Mouse (Mus musculus) liver, embryonic 11.5 days (tissue): ENCODE measurements around the gene Clec3b. TPM values are rescaled to one million over a fixed set of nuclear protein-coding genes. Genes with fewer than 3 reads are reported as not detected.

ENCODE experiments used
- ATAC-seq: fragments of 200-750 bp; cut with Nextera tagmentation; replicated peaks from 2 replicates; pipeline ENCODE4 v1.8.0; 2017; ENCODE audit warnings: moderate number of reproducible peaks, mild to moderate bottlenecking, moderate TSS enrichment, moderate library complexity; ENCODE audit not compliant: low FRiP score
- DNase-seq: peaks from one replicate; pipeline ENCODE4 v3.0.0-alpha.2; 2017; ENCODE audit warnings: low spot score
- H3K27ac ChIP-seq: fragments of 300-500 bp; sonication (generic); 2 replicates; pipeline ENCODE4 v1.5.1; 2014; ENCODE audit warnings: mild to moderate bottlenecking, low read depth, low read length, control low read depth
- H3K27me3 ChIP-seq: fragments of 300-500 bp; sonication (generic); replicated peaks from 2 replicates; pipeline ENCODE4 v1.6.1; 2014; ENCODE audit warnings: low read length, mixed read lengths; ENCODE audit not compliant: control insufficient read depth, insufficient read depth
- H3K36me3 ChIP-seq: fragments of 300-500 bp; sonication (generic); 2 replicates; pipeline ENCODE4 v1.6.1; 2014; ENCODE audit warnings: mild to moderate bottlenecking, low read length, moderate library complexity, mixed read lengths; ENCODE audit not compliant: control insufficient read depth, insufficient read depth
- H3K4me1 ChIP-seq: fragments of 300-500 bp; sonication (generic); replicated peaks from 2 replicates; pipeline ENCODE4 v1.6.1; 2014; ENCODE audit warnings: low read length, mixed read lengths; ENCODE audit not compliant: control insufficient read depth, insufficient read depth
- H3K4me2 ChIP-seq: fragments of 300-500 bp; sonication (generic); 2 replicates; pipeline ENCODE4 v1.6.1; 2014; ENCODE audit warnings: mild to moderate bottlenecking, control low read depth, moderate library complexity
- H3K4me3 ChIP-seq: fragments of 300-500 bp; sonication (generic); 2 replicates; pipeline ENCODE4 v1.5.1; 2014; ENCODE audit warnings: low read depth, low read length, control low read depth
- H3K9ac ChIP-seq: fragments of 300-500 bp; sonication (generic); 2 replicates; pipeline ENCODE4 v1.6.1; 2014; ENCODE audit warnings: low read depth, low read length, control low read depth
- H3K9me3 ChIP-seq: fragments of 300-500 bp; sonication (generic); 2 replicates; pipeline ENCODE4 v1.6.1; 2016; ENCODE audit warnings: low read length, inconsistent platforms, mixed read lengths; ENCODE audit not compliant: control insufficient read depth
- WGBS: fragments of 180-500 bp; shearing (Covaris S2); extraction: QIAGEN DNeasy Blood & Tissue Kit; methylation state at CpG from one replicate; pipeline ENCODE4 v1.1.7; 2014; 5-methylcytosine and 5-hydroxymethylcytosine counted together
- polyA plus RNA-seq: library from polyadenylated mRNA; unstranded; fragments of >200 nt; fragmentation: Nextera tagmentation; extraction: Ambion mirVana; gene quantifications from 2 replicates; pipeline ENCODE4 v1.2.1, GENCODE M21; 2014

The Clec3b gene
- polyA plus RNA-seq, 1 experiment from 2014 or later: not detected

DNA sequence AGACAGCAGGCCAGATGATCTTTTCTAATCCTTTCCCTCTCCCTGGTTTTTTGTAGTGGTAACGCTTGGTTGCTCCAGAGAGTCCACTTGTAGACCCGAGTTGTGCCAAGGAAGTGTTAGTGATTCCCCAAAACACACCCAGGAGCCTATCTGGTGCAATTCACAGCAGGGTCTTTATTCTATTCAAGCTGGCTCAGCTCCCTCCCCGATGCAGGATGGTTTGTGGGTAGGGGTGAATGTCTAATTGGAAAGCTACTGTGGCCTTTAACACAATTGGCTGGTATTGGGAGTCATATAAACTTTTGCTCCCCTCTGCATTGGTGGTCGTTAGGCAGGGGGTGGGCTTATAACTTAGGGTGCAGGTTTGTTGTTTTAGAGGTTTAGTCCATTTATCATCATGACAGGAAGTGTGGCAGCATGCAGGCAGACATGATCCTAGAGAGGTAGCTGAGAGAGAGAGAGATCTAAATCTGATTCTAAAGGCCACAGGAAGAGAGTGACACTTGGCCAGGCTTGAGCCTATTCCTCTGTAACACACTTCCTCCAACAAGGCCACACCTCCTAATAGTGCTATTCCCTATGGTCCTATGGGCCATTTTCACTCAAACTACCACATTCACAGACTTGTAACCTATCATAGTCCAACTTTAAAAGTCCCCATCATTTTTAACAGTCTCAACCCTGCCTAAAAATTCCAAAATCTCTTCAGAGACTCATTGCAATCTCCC, 10.7 kb upstream of the Clec3b start:
- no peak overlapping the region for H3K9ac ChIP-seq
- H3K9me3 ChIP-seq: peaks cover 8% of the 10 kb centered on the region
- H3K4me3 ChIP-seq: no peak overlapping the region
- peaks cover 36% of the 10 kb centered on the region for H3K36me3 ChIP-seq
- 84% methylated on average over 4 of the region's 4 CpGs for WGBS
- H3K27ac ChIP-seq: no peak overlapping the region
- no peak overlapping the region for H3K4me2 ChIP-seq
- no peak for ATAC-seq
- no peaks in the 10 kb centered on the region for H3K27me3 ChIP-seq
- no peak for DNase-seq
- no peaks in the 10 kb centered on the region for H3K4me1 ChIP-seq

DNA sequence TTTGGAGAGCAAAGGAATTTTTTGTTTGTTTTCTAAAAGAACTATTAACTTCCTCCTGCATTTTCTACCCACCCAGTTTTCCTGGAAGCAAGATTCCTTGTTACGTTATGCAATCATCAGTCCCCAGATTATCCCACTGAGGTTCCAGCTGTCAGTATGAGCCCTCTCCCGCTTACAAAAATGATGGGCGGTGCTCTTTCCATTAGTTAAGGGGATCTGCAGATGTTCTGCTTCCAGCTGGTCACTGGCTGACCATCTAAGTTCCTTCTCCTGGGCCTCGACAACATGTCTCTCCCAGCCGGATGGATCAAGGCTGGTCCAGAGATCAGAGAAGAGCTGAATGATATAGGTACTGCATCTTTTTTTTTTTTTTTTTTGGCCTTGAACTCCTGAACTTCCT, 2.3 kb upstream of the Clec3b start:
- H3K4me1 ChIP-seq: no peaks in the 10 kb centered on the region
- H3K27me3 ChIP-seq: no peaks in the 10 kb centered on the region
- H3K27ac ChIP-seq: no peak overlapping the region
- no peak overlapping the region for H3K9ac ChIP-seq
- ATAC-seq (no peak), DNase-seq (no peak)
- peaks cover 7% of the 10 kb centered on the region; the same call in 1 of the 2 replicates for H3K36me3 ChIP-seq
- WGBS: 85% methylated on average over 5 of the region's 5 CpGs
- no peak overlapping the region for H3K4me3 ChIP-seq
- peaks cover 5% of the 10 kb centered on the region for H3K9me3 ChIP-seq
- H3K4me2 ChIP-seq: no peak overlapping the region

DNA sequence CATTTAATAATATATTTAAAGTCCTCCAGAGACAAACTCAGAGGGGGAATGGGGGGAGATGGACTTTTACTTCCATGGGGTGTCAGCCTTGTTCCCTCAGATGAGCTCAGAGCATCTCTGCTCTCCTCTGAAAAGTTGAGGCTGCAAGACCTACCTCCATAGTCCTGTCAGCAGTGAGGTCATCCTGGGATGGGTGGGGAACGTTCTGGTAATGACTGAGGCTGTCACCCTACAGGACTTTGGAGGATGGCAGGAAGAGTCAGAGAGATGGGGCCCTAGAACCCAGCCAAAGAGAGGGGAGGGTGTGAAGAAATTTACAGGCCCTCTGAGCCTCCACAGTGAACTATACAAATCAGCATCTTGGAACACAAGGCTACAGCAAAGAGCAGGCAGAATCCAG, 815 bp downstream of the Clec3b start:
- 19% methylated on average over 1 of the region's 1 CpGs for WGBS
- H3K9ac ChIP-seq: no peak overlapping the region
- no peak; the same call in 1 of the 2 replicates for ATAC-seq
- no peaks in the 10 kb centered on the region for H3K36me3 ChIP-seq
- no peaks in the 10 kb centered on the region for H3K9me3 ChIP-seq
- no peak overlapping the region for H3K27ac ChIP-seq
- H3K4me3 ChIP-seq: no peak overlapping the region
- H3K27me3 ChIP-seq: no peaks in the 10 kb centered on the region
- DNase-seq: no peak
- no peak overlapping the region for H3K4me2 ChIP-seq
- no peaks in the 10 kb centered on the region for H3K4me1 ChIP-seq

DNA sequence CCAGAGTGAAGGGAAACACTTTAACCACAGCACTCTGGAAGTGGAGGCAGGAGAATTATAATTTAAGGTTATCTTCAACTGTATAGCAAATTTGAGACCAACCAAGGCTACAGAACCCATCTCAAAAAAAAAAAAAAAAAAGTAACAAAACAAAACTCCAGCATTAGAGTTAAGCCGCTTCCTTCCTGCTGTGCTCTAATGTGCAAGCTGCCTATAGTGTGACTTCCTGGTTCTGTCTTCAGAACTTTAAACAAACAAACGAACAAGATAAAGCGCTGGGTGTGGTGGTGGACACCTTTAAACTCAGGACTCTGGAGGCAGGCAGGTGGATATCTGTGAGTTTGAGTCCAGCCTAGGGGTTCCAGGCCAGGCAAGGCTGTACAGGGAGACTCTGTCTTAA, 1.3 kb downstream of the Clec3b start:
- DNase-seq (no peak), ATAC-seq (no peak)
- Histone ChIP-seq H3K4me2 (no peak overlapping the region), H3K4me3 (no peak overlapping the region), H3K36me3 (no peaks in the 10 kb centered on the region), H3K27ac (no peak overlapping the region), H3K27me3 (no peaks in the 10 kb centered on the region), H3K4me1 (no peaks in the 10 kb centered on the region), H3K9ac (no peak overlapping the region), H3K9me3 (no peaks in the 10 kb centered on the region)
- 50% methylated on average over 3 of the region's 3 CpGs for WGBS

DNA sequence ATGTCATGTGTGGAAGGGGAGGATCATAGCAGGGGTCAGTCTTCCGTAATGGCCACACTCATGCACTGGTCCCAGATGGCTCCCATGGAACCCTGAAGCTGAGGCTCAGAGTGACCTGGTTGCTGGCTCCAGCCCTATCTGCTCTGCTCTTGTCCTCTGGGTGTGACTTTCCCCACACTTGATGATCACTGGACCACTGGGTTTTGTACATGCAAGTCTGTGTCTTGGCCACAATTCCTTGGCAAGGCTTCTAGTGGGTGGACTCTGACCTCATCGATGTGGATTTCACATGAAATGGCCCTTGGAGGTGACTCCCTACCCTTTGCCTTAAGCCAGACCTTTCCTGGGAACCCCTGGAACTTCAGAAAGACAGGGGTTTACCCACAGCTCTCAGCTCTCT, 2.4 kb downstream of the Clec3b start:
- no peak for ATAC-seq
- H3K9ac ChIP-seq: no peak overlapping the region

DNA sequence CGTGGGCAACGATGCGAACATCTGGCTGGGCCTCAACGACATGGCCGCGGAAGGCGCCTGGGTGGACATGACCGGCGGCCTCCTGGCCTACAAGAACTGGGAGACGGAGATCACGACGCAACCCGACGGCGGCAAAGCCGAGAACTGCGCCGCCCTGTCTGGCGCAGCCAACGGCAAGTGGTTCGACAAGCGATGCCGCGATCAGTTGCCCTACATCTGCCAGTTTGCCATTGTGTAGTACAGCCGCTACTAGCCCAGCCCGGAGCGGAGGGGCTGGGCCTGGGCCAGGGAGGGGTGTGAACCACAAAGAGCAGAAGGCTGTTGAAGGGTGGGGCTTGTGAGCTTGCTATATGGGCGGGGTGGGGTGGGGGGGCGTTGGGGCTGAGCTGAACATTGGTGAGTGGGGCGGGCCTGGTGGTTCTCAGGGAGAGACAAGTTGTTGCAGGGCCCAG, 6.2 kb downstream of the Clec3b start:
- no peaks in the 10 kb centered on the region for H3K9me3 ChIP-seq
- peak overlapping the region; percentile 37 for H3K9ac ChIP-seq
- H3K4me1 ChIP-seq: no peaks in the 10 kb centered on the region
- H3K27me3 ChIP-seq: no peaks in the 10 kb centered on the region
- peak; percentile 39 for DNase-seq
- WGBS: 35% methylated on average over 30 of the region's 30 CpGs
- H3K36me3 ChIP-seq: no peaks in the 10 kb centered on the region
- peak overlapping the region; percentile 58 for H3K4me2 ChIP-seq
- no peak overlapping the region for H3K27ac ChIP-seq
- ATAC-seq: peak; percentile 63
- H3K4me3 ChIP-seq: peak overlapping the region; percentile 24; the same call in 1 of the 2 replicates

More for the DNA sequence above, 2.4 kb downstream of the Clec3b start:
- no peaks in the 10 kb centered on the region for H3K4me1 ChIP-seq
- no peak overlapping the region for H3K4me2 ChIP-seq
- 86% methylated on average over 2 of the region's 2 CpGs for WGBS
- no peak overlapping the region for H3K27ac ChIP-seq
- H3K27me3 ChIP-seq: no peaks in the 10 kb centered on the region
- DNase-seq: no peak
- no peaks in the 10 kb centered on the region for H3K36me3 ChIP-seq
- no peak overlapping the region for H3K4me3 ChIP-seq
- H3K9me3 ChIP-seq: no peaks in the 10 kb centered on the region

DNA sequence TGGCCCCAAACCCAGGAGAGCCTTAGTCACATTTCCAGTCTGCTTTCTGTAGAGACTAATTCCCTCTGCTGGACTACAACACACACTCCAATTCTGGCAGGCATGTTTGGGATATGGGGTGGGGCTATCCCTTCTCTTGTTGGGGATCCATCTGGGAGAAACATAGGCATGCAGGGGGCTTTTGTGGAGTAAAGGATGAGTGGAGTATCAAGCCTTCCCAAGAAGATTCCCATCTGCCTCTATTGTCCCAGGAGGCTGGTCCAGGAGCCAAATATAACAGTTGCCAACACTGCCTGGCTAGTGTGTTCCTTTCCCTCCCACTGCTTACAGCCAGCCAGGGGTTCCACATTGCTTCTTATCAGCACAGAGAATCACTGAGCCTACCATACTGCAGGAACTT, 7.0 kb downstream of the Clec3b start:
- H3K27me3 ChIP-seq: no peaks in the 10 kb centered on the region
- DNase-seq: no peak
- H3K36me3 ChIP-seq: no peaks in the 10 kb centered on the region
- no peak for ATAC-seq
- H3K4me1 ChIP-seq: no peaks in the 10 kb centered on the region
- H3K9ac ChIP-seq: no peak overlapping the region
- no peak overlapping the region for H3K27ac ChIP-seq
- no peak overlapping the region for H3K4me2 ChIP-seq
- H3K9me3 ChIP-seq: no peaks in the 10 kb centered on the region
- no peak overlapping the region for H3K4me3 ChIP-seq

DNA sequence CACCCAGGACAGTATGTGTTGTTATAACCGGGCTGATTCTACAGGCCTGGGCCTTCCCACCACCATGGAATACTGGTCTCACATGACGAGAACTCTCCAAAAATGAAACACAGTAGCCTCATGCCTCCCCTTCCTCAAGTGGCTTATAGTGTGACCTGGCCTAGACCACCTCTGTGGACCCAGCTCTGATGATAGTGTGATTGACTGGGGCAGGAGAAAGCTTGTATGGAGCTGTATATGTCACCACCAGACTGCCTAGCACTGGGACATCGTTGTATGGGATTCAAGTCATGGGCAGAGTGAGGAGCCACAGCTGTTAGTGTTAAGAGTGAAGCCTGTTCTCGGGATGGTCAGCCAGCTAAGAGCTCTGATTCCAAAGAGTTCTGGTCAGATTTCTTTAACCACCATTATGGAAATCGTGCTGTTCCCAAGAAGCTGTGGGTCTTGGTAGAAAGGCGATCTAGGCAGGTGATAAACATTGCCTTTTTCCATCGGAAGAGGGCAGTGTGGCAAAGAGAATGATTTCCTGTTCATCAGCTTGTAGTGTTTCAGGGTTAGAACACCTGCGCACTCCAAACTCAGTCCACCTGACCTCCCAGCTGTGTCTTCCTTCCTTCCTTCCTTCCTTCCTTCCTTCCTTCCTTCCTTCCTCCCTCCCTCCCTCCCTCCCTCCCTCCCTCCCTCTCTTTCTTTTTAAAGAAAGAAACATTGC, 7.5 kb downstream of the Clec3b start:
- no peaks in the 10 kb centered on the region for H3K36me3 ChIP-seq
- no peak overlapping the region for H3K4me2 ChIP-seq
- ATAC-seq (0 out of 2 replicates have a peak, but pooled peaks have one; percentile 5), DNase-seq (peak; percentile 39)
- 49% methylated on average over 8 of the region's 8 CpGs for WGBS
- H3K4me1 ChIP-seq: no peaks in the 10 kb centered on the region
- H3K9ac ChIP-seq: no peak overlapping the region
- no peaks in the 10 kb centered on the region for H3K27me3 ChIP-seq
- H3K4me3 ChIP-seq: no peak overlapping the region
- no peaks in the 10 kb centered on the region for H3K9me3 ChIP-seq
- no peak overlapping the region for H3K27ac ChIP-seq

DNA sequence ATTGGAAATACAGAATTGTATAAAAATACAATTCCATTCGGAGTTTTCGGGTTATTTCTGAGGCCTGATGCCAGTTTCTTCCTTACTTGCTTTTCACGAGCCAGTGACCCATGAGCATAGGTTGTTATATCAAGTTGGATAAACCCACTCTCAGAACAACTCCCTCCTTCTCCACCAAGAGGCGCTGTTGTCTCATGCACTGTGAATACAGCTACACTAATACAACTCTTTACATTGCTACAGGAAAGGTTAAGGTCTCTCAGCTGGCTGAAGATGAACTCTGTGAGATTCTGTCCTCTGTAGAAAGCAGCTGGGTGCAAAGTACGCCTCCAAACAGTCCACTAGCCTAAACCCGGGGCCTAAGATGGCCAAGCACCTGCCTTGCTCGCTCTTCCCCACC, 8.6 kb downstream of the Clec3b start:
- H3K4me3 ChIP-seq: no peak overlapping the region
- H3K4me2 ChIP-seq: no peak overlapping the region
- ATAC-seq: no peak; the same call in 1 of the 2 replicates

More for the DNA sequence above, 8.6 kb downstream of the Clec3b start:
- DNase-seq: peak; percentile 56
- Histone ChIP-seq H3K36me3 (no peaks in the 10 kb centered on the region), H3K4me1 (no peaks in the 10 kb centered on the region), H3K27me3 (no peaks in the 10 kb centered on the region), H3K9ac (no peak overlapping the region), H3K27ac (no peak overlapping the region), H3K9me3 (no peaks in the 10 kb centered on the region)
- 53% methylated on average over 7 of the region's 7 CpGs for WGBS
